Mouse (Mus musculus) frontal cortex, postnatal 36 days (tissue): Measurements from ENCODE around the gene Lpin1.

Experiments used
- DNase-seq, 2 experiments: peaks; one replicate each; pipeline ENCODE4 v3.0.0; 2022; ENCODE audit warnings: low spot score in 2 of 2

Lpin1 gene

DNA sequence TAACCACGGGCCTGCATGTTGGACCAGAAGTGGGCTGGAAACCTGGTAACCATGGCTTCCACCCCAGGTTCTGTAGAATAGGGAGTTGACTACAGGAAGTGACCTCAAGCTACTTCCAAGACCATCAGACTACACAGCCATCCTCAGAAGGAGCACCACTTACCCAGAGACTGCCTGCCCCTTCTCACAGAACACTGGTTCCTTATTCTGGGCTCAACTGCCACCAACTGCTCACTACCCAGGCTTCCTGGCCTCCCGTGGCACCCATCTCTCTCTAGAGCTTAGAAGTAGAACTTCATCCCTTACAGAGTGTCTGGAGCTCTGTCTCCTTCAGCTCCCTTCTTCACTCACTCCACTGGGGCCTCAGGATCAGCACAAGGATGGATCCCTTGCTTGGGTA lies at the start of gene Lpin1:
Gene Lpin1 (minus strand): TSS at position 31 of the 400 bp plus-strand sequence.
- no peak for DNase-seq

DNA sequence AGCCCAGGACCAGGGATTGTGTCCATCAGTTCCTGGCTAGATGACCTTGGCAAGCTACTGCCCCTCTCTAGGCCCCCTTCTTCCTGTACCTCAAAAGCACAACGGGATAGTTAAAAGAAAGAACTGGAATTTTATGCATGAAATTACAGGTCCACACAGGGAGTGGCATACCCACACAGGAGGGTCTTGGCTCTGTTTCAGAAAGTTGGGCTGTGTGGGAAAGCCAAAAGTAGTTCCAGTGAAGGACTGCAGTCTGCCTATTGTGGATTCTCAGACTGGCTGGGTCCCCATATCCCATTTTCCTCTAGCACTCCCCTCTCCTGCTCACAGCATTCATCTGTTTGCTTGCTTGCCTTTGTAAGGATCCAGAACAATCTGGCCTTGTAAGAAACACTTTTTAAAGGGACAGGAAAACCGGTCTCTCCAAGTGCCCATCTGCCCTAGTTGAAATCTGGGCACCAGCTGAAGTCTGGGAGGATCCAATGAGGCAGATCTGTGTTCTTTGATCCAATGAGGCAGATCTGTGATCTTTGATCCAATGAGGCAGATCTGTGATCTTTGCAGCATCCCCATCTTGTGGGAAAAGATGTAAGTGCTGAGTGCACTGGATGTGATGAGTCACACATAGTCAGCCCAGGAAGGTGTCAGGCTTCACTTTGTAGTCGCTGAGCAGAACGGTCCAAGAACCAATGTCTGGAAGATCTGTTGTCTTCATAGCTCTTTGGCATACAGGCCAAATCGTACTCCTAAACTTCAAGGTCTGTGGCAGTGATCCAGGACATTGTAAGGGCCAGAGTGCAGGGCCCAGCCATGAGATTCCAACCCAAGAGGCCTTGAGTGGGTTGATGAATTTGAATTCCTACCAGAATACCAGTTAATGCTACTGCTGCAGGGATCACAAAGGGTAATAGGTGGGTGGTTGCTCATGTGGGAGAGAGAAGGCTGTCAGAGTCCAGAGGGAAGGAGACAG lies 46.4 kb upstream of the Lpin1 start:
- DNase-seq = peak in 1 of 2 experiments; percentile 36

DNA sequence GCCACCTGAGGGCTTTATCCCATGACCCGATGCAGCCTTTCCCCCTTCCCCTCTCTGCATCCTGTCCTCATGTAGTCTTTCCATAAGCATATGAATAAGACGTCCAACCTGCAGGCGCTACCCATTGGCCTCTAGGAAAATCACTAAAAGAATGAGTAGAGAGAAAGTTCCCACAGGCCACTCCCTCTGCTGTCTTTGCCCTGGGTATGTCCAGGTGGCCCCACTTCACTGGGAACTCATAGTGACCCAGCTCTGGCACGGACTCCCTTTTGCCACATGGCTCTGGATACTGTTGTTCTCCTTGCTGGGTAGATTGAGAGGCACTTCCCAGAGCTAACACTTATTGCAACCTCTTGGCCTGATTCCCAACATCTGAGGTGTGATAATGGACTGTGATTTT lies 44.8 kb upstream of the Lpin1 start:
- DNase-seq = no peak

DNA sequence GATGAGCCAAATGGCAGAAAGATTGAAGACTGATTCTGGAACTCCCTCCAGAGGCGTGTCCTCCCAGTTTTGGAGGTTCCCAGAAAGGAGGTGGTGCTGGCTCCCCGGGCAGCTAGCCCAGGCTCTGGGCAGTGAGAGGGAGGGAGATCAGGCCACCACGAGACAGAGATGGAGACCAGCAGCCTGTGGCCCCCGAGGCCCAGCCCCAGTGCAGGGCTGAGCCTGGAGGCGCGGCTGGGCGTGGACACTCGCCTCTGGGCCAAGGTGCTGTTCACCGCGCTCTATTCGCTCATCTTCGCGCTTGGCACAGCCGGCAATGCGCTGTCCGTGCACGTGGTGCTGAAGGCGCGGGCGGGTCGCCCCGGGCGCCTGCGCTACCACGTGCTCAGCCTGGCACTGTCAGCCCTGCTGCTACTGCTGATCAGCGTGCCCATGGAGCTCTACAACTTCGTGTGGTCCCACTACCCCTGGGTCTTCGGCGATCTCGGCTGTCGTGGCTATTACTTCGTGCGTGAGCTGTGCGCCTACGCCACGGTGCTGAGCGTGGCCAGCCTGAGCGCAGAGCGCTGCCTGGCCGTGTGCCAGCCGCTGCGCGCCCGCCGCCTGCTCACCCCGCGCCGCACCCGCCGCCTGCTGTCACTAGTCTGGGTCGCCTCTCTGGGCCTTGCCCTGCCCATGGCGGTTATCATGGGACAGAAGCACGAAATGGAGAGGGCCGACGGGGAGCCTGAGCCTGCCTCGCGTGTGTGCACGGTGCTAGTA lies 42.7 kb upstream of the Lpin1 start, which contains the start of gene Ntsr2:
Gene Ntsr2 (plus strand): TSS at position 51 of the 762 bp plus-strand sequence.
- peak; percentile 68 to 72 for DNase-seq

DNA sequence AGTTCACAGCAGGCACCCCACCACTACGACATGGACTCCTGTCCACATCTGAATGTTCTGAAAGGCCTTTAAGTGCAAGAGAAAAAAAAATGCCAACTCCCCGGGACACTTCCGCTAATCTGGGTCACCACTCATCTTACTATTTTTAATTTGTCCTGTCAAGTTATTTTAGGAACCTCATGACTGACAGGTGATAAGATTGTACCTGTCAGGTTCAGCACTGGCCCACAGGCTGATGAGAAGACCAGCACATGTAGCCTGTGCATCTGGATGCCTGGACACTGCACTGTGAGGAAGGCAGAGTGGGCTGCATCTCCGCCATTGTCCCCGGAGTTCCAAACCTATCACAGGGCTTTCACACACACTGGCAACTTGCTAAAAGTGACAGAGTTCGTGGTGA lies 39.1 kb upstream of the Lpin1 start:
- DNase-seq = no peak

DNA sequence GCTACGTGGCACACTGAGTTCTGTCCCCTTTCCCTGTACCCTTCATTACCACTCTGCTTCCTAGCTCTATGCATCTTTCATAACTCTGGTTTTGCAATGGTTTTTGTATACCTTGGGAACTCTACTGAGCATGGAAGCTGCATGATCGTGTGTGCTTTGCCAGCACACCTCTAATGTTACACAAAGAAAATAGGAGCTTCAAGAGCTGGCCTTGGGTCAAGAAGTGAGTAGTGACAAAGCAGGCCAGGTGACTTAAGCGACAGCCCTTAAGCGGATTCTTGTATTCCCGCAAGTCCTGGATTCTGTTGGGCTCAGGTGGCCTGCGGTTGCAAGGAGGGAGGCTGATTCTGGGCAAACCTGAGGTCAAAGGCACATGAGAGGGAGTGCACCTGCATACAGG lies 37.5 kb upstream of the Lpin1 start:
- no peak for DNase-seq

DNA sequence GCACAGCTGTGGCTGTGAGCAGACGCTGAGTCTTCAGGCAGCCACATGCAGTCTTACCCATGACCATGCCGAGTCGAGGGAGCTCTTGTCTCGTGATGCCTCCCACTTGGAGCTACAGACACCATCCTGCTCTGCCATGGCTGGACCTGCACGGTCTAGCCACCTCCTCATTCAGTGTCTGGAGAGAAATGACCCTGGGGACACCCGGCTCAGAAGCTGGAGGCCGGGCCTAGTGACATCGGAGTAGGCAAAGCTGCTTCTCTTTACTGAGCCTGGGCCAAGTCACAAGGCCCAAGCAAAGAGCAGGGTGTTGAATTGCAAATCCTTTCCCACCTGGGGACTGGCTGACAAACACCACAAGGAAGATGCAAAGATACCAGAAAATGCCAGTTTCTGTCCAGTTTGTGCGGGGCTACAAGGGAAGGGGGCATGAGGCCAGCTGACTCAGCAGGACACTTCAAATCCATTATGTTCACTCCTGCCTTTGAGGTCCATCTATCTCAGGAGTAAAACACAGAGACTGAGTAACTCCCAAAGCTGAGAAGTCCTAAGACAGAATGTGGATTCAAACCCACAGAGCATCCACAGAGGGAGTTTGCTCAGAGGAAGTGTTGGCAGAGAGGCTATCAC lies 36.1 kb upstream of the Lpin1 start:
- DNase-seq = no peak

DNA sequence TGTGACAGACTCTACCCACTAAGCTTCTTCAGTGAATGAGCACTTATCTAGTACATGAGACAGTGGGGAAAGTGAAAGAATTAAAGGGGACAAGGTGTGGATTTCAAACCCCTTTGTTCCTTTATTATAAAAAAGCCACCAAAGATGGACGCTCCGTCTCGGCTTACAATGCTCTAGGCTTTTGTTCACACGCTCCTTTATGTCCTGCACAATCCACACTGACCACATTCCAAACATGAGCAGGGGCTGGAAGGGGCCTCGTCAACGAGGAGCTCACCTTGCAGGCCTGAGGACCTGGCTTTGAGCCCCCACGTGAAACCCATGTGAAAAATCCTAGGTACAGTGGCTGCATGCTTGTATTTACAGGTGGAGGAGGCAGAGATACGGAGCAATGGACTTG lies 33.9 kb upstream of the Lpin1 start:
- no peak for DNase-seq

DNA sequence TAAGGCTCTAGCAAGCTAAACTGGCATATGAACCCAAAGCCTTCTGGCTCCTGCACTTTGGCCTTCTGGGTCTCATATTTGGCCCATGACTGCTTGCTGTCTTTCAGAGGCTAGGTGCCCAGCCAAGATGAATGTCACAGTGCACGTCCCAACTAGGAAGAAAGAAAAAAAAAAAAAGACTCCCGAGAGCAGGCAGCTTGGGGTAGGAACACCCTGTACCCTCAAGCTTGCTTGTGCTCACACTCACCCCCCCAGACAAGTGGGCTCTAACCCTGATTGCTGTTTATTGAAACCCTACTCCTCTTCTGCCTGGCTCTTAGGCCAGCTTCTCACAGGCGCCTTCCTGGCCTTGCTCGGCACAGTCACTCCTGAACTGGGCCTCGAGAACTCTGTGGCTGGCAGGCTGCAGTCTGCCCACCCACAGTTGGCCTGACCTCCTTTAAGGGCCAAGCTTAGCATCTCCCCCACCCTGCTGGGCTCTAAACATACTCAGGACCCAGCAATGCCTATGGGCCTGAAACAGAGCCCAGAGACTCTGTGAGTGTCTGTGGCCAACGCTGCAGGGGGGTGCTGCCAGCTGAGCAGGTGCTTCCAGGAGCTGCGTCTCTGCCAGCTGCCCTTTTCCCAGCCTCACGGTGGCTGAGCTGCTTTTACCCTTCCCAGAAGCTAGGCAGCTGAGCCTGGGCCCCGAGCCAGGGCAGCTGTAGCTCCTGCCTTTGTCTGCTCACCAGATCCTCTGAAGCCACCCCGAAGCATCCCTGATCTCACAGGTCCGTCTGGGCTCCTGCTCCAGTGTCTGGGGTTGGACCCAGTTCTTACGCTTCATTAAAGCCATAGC lies 33.0 kb upstream of the Lpin1 start:
- peak in 1 of 2 experiments; percentile 36 for DNase-seq

DNA sequence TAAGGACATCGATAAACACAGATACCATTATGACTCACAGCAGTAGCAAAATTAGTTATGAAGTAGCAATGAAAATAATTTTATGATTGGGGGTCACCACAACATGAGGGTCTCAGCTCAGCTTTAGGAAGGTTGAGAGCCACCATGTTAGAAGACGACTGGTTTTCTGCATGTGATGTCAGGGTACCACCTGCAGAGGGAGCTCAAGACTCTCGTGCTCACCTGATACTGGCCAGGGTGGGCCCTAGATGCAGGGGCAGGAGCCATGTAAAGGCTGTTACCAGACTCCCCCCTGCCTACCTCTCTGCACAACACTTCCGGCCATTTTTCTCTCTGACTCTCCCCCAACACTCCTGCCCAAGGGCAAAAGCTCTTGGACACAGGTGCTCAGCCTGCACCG lies 31.2 kb upstream of the Lpin1 start:
- no peak for DNase-seq

DNA sequence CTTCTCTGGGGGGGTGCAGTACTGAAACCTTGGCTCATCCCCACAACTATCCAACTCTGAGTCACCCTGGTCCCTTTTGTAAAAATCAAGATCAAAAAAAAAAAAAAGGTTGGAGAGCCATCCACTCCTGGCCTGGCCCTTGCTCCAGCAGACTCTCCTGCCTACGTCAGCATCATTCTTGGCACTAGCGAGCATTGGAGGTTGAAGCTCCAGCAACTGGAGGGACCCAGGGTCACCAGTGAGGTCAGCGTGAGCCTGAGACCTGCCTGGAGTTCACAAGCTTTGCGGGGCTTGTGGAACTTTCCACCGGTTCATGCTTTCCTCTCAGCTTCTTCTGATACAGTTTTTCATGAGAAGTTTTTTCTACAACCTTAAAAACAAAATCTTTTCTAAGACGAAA lies 29.3 kb upstream of the Lpin1 start:
- no peak for DNase-seq

DNA sequence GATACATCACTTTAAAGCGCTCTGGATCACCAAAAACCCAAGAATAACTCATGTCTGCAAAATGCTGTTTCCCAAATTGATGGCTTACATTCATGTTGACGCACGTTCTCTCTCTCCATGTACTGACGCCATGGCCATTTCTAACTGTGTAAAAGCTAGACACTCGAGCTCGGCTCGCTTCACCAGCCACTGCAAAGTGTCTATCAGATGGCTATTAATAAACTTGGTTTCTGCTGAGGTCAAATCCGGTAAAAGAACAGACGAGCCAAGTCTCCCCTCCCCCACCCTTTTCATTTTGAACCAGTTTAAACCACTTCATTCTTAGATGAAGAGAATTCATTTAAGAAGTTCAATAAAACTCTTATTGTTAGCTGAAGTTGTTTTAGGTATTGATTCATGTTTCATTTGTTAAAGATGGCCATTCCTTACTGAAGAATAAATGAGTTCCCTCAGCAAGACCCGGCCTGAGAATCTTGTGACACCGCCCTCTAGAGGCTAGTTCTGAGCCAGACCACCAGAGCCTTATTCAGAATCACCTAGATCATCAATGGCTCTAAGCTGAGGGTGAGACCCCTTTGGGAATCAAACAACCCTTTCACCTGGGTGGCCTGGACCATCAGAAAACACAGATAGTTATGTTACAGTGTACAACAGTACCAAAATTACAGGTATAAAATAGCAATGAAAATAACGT lies 28.5 kb upstream of the Lpin1 start:
- no peak for DNase-seq

DNA sequence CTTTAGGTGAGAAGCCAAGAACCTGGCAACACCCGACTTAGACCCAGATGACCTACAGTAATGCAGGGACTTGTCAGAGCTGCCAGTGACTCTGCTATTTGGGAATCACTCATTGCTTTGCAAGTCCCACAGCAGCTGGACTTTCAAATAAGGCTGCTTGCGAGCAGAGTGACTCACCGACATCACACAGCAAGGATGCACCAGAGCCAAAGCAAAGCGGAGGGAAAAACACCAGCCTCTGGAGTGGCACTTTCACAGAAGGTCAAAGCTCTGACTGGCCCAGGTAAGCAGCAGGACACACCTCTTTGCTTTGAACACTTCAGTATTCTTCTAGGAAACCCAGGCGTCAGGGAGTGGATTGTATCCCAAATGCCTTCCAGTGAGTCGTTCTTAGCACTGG lies 25.1 kb upstream of the Lpin1 start:
- no peak for DNase-seq

DNA sequence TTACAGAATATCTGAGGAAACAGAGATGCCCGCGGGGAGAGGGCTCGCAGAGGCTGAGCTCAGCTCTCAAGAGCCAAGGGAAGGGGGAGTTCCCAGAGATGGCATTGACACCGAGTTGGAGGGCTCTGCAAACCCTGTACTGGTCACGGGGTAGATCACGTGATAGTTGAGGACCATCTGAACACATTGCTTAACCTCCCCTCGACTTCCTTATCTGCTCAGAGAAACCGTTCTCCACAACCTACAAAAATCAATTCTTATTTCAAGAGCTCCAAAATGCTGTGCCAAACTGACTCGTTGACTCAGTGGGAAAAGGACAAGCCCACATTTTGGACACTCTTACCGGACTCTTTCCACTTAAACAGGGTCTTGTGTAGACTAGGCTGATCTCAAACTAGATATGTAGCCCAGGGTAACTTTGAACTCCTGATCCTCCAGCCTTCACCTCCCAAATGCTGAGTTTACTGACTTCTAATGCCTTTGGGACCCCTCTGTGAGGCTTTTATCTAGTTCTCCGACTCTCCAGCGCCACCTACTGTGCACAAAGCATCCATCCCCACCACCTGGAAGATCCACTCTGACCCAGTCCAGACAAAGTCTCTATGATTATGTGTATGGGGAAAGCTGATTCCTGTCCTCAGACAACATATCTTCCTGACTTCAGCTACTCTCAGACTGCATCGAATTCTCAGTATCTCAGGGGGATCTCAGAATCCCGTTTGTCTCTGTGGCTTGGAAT lies 23.5 kb upstream of the Lpin1 start:
- peak; percentile 30 to 39 for DNase-seq

DNA sequence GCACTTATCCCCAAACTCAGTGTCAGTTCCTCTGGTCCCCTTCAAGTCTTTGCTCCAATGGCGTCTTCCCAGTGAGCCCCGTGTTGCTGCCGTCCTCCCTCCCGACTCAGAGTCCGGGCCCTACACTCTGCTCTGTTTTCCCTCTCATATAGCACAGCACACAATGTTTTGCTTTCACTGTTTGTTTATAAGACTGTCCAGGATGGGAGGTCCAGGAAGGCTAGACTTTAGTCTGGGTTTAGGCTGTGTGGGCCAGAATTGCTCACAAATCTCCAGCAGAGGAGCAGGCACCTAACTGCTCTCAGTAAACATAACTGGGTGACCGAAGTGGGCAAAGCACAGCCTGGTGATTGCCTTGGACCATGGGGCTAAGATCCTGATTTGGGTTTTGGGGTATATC lies 22.5 kb upstream of the Lpin1 start:
- no peak for DNase-seq

DNA sequence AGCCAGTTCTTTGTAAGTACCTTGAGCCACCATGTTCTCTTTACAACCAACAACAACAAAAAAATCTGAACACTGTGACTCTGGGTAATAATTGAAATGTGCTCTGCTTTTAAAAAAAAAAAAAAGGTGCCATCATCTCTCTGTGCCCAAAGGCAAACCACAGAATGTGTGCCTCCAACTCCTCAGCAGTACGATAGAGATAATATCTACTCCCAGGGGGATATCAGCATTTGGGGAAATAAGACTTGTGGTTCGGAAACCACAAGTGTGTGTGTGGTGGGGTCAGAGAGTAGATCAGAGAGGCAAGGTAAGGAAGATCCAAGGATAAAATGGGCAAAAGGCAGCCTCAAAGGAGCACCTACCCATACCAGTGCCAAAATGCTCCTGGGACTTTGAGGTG lies 20.7 kb upstream of the Lpin1 start:
- no peak for DNase-seq

DNA sequence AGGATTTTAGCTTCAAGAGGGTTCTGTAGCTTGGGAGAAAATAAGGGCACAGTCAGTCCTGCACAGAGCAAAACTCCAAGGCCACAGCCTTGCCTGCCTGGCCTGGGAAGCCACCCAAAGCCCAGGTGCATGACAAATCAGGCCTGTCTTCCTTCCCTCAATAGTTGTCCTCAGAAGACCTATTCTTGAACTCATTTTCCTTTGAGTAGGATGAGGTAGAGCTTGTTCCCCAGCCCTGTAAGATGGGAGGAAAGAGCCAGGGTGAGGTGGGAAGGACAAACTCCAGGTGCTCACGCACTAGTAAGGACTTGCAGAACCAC lies 20.1 kb upstream of the Lpin1 start:
- DNase-seq = no peak

DNA sequence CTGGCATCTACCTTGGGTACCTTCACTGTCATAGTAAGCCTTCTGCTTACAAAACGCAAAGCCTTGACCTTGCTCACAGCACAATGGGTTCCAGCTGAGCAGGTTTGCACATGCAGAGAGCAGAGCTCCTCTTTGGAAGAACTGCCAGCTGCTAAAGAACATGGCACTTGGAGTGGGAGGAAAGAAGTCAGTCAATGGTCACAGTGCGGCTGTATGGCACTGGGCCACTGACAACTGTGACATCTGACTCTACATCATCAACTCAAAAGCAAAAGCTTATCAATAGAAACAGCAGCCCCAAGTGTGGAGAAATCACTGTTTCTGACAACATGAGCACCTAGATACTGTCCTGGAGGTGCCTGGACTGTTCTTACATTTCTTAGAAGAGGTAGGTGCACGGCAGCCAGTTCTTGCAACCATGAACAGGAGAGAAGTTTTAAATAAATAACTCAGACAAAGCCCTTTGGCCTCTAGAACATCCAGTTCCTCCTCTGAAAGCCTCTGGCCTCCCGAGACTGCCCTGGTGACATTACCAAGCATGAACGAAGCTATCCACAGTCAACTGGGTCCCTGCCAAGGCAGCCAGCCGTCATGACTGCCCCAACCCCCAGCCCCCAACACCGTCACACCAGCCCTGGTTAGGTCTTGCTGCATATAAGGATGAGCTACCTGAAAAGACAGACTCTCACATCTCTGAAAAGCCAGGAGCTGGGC lies 19.5 kb upstream of the Lpin1 start:
- no peak for DNase-seq

DNA sequence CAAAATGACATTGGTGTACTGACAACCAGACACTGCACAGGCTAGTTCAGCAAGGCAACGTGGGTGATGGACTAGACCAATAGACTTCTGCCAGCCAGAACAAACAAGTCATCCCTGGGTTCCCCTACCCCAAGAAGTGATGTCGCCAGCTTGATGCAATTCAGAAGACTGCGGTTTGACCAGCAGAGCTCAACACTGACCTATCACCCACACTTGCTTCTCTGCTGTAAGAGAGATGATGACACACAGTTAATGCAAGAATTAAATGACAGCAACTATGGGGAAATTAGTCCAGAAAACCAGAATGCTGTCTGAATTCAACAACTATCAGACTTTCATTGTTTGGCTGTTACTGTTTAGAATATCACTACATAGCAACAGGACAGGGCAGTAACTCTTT lies 9.5 kb upstream of the Lpin1 start:
- DNase-seq = no peak

DNA sequence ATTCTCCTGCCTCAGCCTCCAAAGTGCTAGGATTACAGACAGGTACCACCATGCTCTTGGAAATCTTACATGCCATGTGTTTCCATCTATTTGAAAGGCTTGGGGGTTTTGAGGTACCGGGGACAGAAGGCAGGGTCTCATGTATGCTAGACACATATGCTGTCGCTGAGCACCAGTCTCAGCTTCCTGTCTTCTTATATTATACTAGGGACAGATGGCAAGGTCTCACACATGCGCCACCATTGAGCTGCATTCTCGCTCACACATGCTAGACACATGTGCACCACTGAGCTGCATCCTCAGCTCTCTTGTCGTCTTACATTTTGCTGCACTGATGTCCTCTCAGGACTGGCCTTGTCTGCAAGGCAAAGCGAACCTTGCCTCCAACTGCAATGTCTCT lies 8.7 kb upstream of the Lpin1 start:
- no peak for DNase-seq
